Mouse (Mus musculus) CH12.LX (cell line): Measurements from ENCODE around the gene Wdr91. TPM values are rescaled to one million over a fixed set of nuclear protein-coding genes. Genes with fewer than 3 reads are reported as not detected.

Source experiments
- DNase-seq: peaks from one replicate; pipeline ENCODE4 v3.0.0-alpha.2; 2013; ENCODE audit errors: extremely low read depth
- H3K27ac ChIP-seq: 2 replicates; pipeline ENCODE4 v1.5.1; 2012; ENCODE audit warnings: low read depth, mild to moderate bottlenecking, control low read depth, moderate library complexity; ENCODE audit not compliant: insufficient read depth
- H3K27me3 ChIP-seq: replicated peaks from 2 replicates; pipeline ENCODE3; 2012; ENCODE audit warnings: inconsistent platforms
- H3K36me3 ChIP-seq, 2 experiments: replicated peaks in 1 of 2; 2 replicates each; pipeline versions ENCODE3 to v1.6.1; 2012; ENCODE audit warnings: inconsistent platforms in 1 of 2, low read length in 1 of 2, mild to moderate bottlenecking in 1 of 2, mixed read lengths in 1 of 2, moderate library complexity in 1 of 2; ENCODE audit not compliant: control insufficient read depth in 1 of 2, insufficient read depth in 1 of 2
- H3K4me1 ChIP-seq, 2 experiments: 2 replicates each; pipeline ENCODE4 v1.6.1; 2012; ENCODE audit warnings: inconsistent platforms in 1 of 2, moderate library complexity in 1 of 2; ENCODE audit not compliant: insufficient read depth in 2 of 2, control insufficient read depth in 1 of 2
- H3K4me2 ChIP-seq: 2 replicates; pipeline ENCODE4 v1.6.1; 2012; ENCODE audit warnings: low read depth, mild to moderate bottlenecking, control low read depth; ENCODE audit not compliant: poor library complexity, insufficient read depth, severe bottlenecking
- H3K4me3 ChIP-seq, 3 experiments: fragments of 150-350 bp in 1 of 3; sonication (generic) in 1 of 3; replicated peaks in 1 of 3; 2 replicates each; pipeline versions ENCODE3 to v1.5.1; 2011 to 2012; ENCODE audit warnings: low read depth in 2 of 3, low read length in 2 of 3, mild to moderate bottlenecking in 2 of 3, moderate library complexity in 2 of 3, control low read depth in 1 of 3, improper control_type of control experiment in 1 of 3, inconsistent platforms in 1 of 3, mixed read lengths in 1 of 3; ENCODE audit not compliant: poor library complexity in 1 of 3
- H3K79me2 ChIP-seq: replicated peaks from 2 replicates; pipeline ENCODE4 v1.6.1; 2012; ENCODE audit warnings: mild to moderate bottlenecking, moderate library complexity; ENCODE audit not compliant: control insufficient read depth, poor library complexity, insufficient read depth, severe bottlenecking; ENCODE audit errors: extremely low read depth
- H3K9ac ChIP-seq: 2 replicates; pipeline ENCODE4 v1.6.1; 2012; ENCODE audit warnings: low read depth, mild to moderate bottlenecking, control low read depth, moderate library complexity; ENCODE audit not compliant: insufficient read depth
- H3K9me3 ChIP-seq: replicated peaks from 2 replicates; pipeline ENCODE3; 2012; ENCODE audit warnings: low read length, inconsistent platforms, mixed read lengths
- BHLHE40 ChIP-seq: IDR thresholded peaks from 2 replicates; pipeline ENCODE4 v1.6.1; 2011; ENCODE audit warnings: mild to moderate bottlenecking, low read depth, low read length, improper control_type of control experiment
- CHD1 ChIP-seq: IDR thresholded peaks from 2 replicates; pipeline ENCODE4 v1.6.1; 2012; ENCODE audit warnings: low read depth, low read length, improper control_type of control experiment, inconsistent platforms
- CHD2 ChIP-seq: IDR thresholded peaks from 2 replicates; pipeline ENCODE4 v1.6.1; 2011; ENCODE audit warnings: low read length, improper control_type of control experiment
- CTCF ChIP-seq, 2 experiments: IDR thresholded peaks in 1 of 2; conservative IDR thresholded peaks in 1 of 2; 2 replicates each; pipeline ENCODE4 v1.5.1; 2011 to 2012; ENCODE audit warnings: low read depth in 2 of 2, low read length in 2 of 2, improper control_type of control experiment in 1 of 2, inconsistent platforms in 1 of 2, mild to moderate bottlenecking in 1 of 2, moderate library complexity in 1 of 2
- ELF1 ChIP-seq: IDR thresholded peaks from 2 replicates; pipeline ENCODE4 v1.6.1; 2014; ENCODE audit warnings: low read depth, mild to moderate bottlenecking, inconsistent platforms, low read length, improper control_type of control experiment
- ETS1 ChIP-seq: conservative IDR thresholded peaks from 2 replicates; pipeline ENCODE4 v1.6.1; 2012; ENCODE audit warnings: low read depth, mild to moderate bottlenecking, inconsistent platforms, low read length, improper control_type of control experiment, moderate library complexity
- GABPA ChIP-seq: IDR thresholded peaks from 2 replicates; pipeline ENCODE4 v1.6.1; 2012; ENCODE audit warnings: low read depth, low read length, improper control_type of control experiment, inconsistent platforms; ENCODE audit not compliant: insufficient replicate concordance
- HCFC1 ChIP-seq: IDR thresholded peaks from 2 replicates; pipeline ENCODE4 v1.6.1; 2012; ENCODE audit warnings: low read depth, mild to moderate bottlenecking, inconsistent platforms, low read length, improper control_type of control experiment
- IRF4 ChIP-seq: IDR thresholded peaks from 2 replicates; pipeline ENCODE4 v1.6.1; 2014; ENCODE audit warnings: low read depth, mild to moderate bottlenecking, inconsistent platforms, low read length, improper control_type of control experiment
- JUN ChIP-seq: IDR thresholded peaks from 2 replicates; pipeline ENCODE4 v1.6.1; 2011; ENCODE audit warnings: low read depth, mild to moderate bottlenecking, low read length, improper control_type of control experiment, moderate library complexity; ENCODE audit not compliant: insufficient read depth
- MYC ChIP-seq: IDR thresholded peaks from 2 replicates; pipeline ENCODE4 v1.6.1; 2011; ENCODE audit warnings: low read depth, mild to moderate bottlenecking, improper control_type of control experiment, low read length
- NELFE ChIP-seq: IDR thresholded peaks from 2 replicates; pipeline ENCODE4 v1.6.1; 2011; ENCODE audit warnings: low read depth, low read length, improper control_type of control experiment
- PAX5 ChIP-seq: IDR thresholded peaks from 2 replicates; pipeline ENCODE4 v1.6.1; 2012; ENCODE audit warnings: low read length, inconsistent platforms, mixed read lengths
- RAD21 ChIP-seq: IDR thresholded peaks from 2 replicates; pipeline ENCODE4 v1.6.1; 2011; ENCODE audit warnings: low read depth, mild to moderate bottlenecking, low read length, improper control_type of control experiment, moderate library complexity
- RCOR1 ChIP-seq: conservative IDR thresholded peaks from 2 replicates; pipeline ENCODE4 v1.6.1; 2012; ENCODE audit warnings: low read depth, mild to moderate bottlenecking, inconsistent platforms, low read length, improper control_type of control experiment
- SIN3A ChIP-seq: IDR thresholded peaks from 2 replicates; pipeline ENCODE4 v1.6.1; 2012; ENCODE audit warnings: low read length, improper control_type of control experiment, inconsistent platforms
- SMC3 ChIP-seq: IDR thresholded peaks from 2 replicates; pipeline ENCODE4 v1.6.1; 2011; ENCODE audit warnings: low read depth, low read length, improper control_type of control experiment
- TBP ChIP-seq: conservative IDR thresholded peaks from 2 replicates; pipeline ENCODE4 v1.6.1; 2011; ENCODE audit warnings: low read depth, low read length, improper control_type of control experiment
- TCF12 ChIP-seq: IDR thresholded peaks from 2 replicates; pipeline ENCODE4 v1.6.1; 2014; ENCODE audit warnings: low read depth, mild to moderate bottlenecking, inconsistent platforms, low read length, improper control_type of control experiment
- USF1 ChIP-seq: IDR thresholded peaks from 2 replicates; pipeline ENCODE4 v1.6.1; 2014; ENCODE audit warnings: low read depth, mild to moderate bottlenecking, inconsistent platforms, low read length, improper control_type of control experiment
- ZNF384 ChIP-seq: IDR thresholded peaks from 2 replicates; pipeline ENCODE4 v1.6.1; 2012; ENCODE audit warnings: low read depth, low read length, improper control_type of control experiment, inconsistent platforms
- dilution Hi-C: fragments of 300-500 bp; cut with MboI; formaldehyde crosslinking; loops from 2 replicates; pipeline ENCODE4 v1.14.3; 2020; ENCODE audit warnings: low sequenced_read_pairs; ENCODE audit not compliant: extremely low pct_unique_long_range_greater_than_20kb, extremely low pct_ligation_motif_present
- in situ Hi-C: fragments of 300-500 bp; cut with MboI; formaldehyde crosslinking; loops from 3 replicates; pipeline ENCODE4 v1.14.3; 2019; ENCODE audit warnings: low sequenced_read_pairs, low pct_ligation_motif_present, low pct_unique_long_range_greater_than_20kb, mixed read lengths
- polyA plus RNA-seq: library from polyadenylated mRNA; unstranded; fragments of >175 nt; gene quantifications from 2 replicates; pipeline ENCODE4 v1.2.1, GENCODE M21; 2012; ENCODE audit warnings: low read depth; ENCODE audit not compliant: insufficient read length
- total RNA-seq, 2 experiments: library from RNA; depleted of rRNA; stranded (reverse); fragments of 300-350 nt in 1 of 2; fragments of >200 nt in 1 of 2; gene quantifications; 2 replicates each; pipeline ENCODE4 v1.2.3; 2012 to 2014

Gene Wdr91
- total and polyA plus RNA-seq, 3 experiments, result 10.6 to 26.5 (median 19.2) TPM

GRCm38 (mm10) chr6:34955862-34956241 is 45.2 kb upstream of the Wdr91 start:
- H3K79me2 ChIP-seq, result no peaks in the 10 kb centered on the region
- no peaks in the 10 kb centered on the region for H3K36me3 ChIP-seq
- H3K27ac ChIP-seq, result peak overlapping the region; percentile 0; the same call in 1 of the 2 replicates
- dilution Hi-C loops, result no loop called here
- H3K27me3 ChIP-seq, result no peaks in the 10 kb centered on the region
- H3K9ac ChIP-seq, result no peak overlapping the region
- DNase-seq, result peak; percentile 34
- H3K9me3 ChIP-seq, result no peaks in the 10 kb centered on the region
- H3K4me1 ChIP-seq, result peaks cover 19 to 55% of the 10 kb centered on the region in 2 experiments
- H3K4me3 ChIP-seq, result peak overlapping the region; percentile 30 to 47 (median 43)
- in situ Hi-C loops, result no loop called here
- H3K4me2 ChIP-seq, result peak overlapping the region; percentile 53
- TF ChIP-seq ELF1 (peak; percentile 38; the same call in 1 of the 2 replicates), CTCF (conservative IDR thresholded peaks at IDR 0.05 in 1 of 2, IDR thresholded peaks at IDR 0.05 in 1 of 2; ENCODE audit: low read depth in 2 of 2, low read length in 2 of 2) (no peak), IRF4 (no peak), TBP (no peak), TCF12 (0 out of 2 replicates have a peak, but pooled peaks have one; percentile 26), GABPA (no peak), HCFC1 (no peak), CHD2 (no peak), SIN3A (peak; percentile 50; the same call in 1 of the 2 replicates), BHLHE40 (0 out of 2 replicates have a peak, but pooled peaks have one; percentile 8), CHD1 (0 out of 2 replicates have a peak, but pooled peaks have one; percentile 43), ETS1 (peak; percentile 7; the same call in 1 of the 2 replicates)

GRCm38 (mm10) chr6:34954926-34955861 is 44.5 kb upstream of the Wdr91 start:
- H3K9ac ChIP-seq, result no peak overlapping the region
- peak; percentile 80 for DNase-seq
- peak; percentile 35 to 87 for TF ChIP-seq CTCF (conservative IDR thresholded peaks at IDR 0.05 in 1 of 2, IDR thresholded peaks at IDR 0.05 in 1 of 2; ENCODE audit: low read depth in 2 of 2, low read length in 2 of 2)
- TF ChIP-seq RCOR1, result no peak
- no peak for TF ChIP-seq USF1
- peak; percentile 76 for TF ChIP-seq SMC3
- TF ChIP-seq PAX5, result no peak
- TF ChIP-seq JUN, result no peak
- TF ChIP-seq BHLHE40, result 0 out of 2 replicates have a peak, but pooled peaks have one; percentile 2
- 0 out of 2 replicates have a peak, but pooled peaks have one; percentile 40 for TF ChIP-seq MYC
- peak; percentile 22; the same call in 1 of the 2 replicates for TF ChIP-seq NELFE
- TF ChIP-seq GABPA, result no peak
- TF ChIP-seq CHD2, result no peak
- TF ChIP-seq ZNF384, result no peak
- TF ChIP-seq ETS1, result no peak
- peak; percentile 23; the same call in 1 of the 2 replicates for TF ChIP-seq TCF12
- TF ChIP-seq RAD21, result peak; percentile 66
- no peaks in the 10 kb centered on the region for H3K27me3 ChIP-seq
- in situ Hi-C loops, result no loop called here
- peaks cover 19 to 55% of the 10 kb centered on the region in 2 experiments for H3K4me1 ChIP-seq
- no peak overlapping the region for H3K27ac ChIP-seq
- no peaks in the 10 kb centered on the region for H3K36me3 ChIP-seq
- H3K9me3 ChIP-seq, result no peaks in the 10 kb centered on the region
- peak overlapping the region; percentile 53 for H3K4me2 ChIP-seq
- peak overlapping the region; percentile 30 to 47 (median 43) for H3K4me3 ChIP-seq
- no peaks in the 10 kb centered on the region for H3K79me2 ChIP-seq
- dilution Hi-C loops, result no loop called here
